Mouse (Mus musculus) MEL (cell line): ENCODE measurements around the gene Cyp2d22. TPM values are rescaled to one million over a fixed set of nuclear protein-coding genes. Genes with fewer than 3 reads are reported as not detected.

Experiments
- DNase-seq: peaks from one replicate; pipeline ENCODE4 v3.0.0; 2011; ENCODE audit warnings: low read depth, low spot score
- H3K27ac ChIP-seq: 2 replicates; pipeline ENCODE4 v1.5.1; 2012; ENCODE audit warnings: low read depth, mild to moderate bottlenecking, control low read depth, low read length, moderate library complexity; ENCODE audit not compliant: control insufficient read depth
- H3K27me3 ChIP-seq, 2 experiments: fragments of 150-350 bp in 1 of 2; sonication (generic) in 1 of 2; 2 replicates each; pipeline ENCODE4 v1.6.1; 2012; ENCODE audit warnings: low read length in 2 of 2, mild to moderate bottlenecking in 2 of 2, improper control_type of control experiment in 1 of 2, moderate library complexity in 1 of 2; ENCODE audit not compliant: insufficient read depth in 2 of 2, control insufficient read depth in 1 of 2
- H3K36me3 ChIP-seq, 2 experiments: 2 replicates each; pipeline ENCODE4 v1.6.1; 2012 to 2014; ENCODE audit warnings: low read length in 2 of 2, improper control_type of control experiment in 1 of 2, inconsistent platforms in 1 of 2, mild to moderate bottlenecking in 1 of 2; ENCODE audit not compliant: insufficient read depth in 2 of 2, control insufficient read depth in 1 of 2
- H3K4me1 ChIP-seq, 2 experiments: fragments of 150-350 bp in 1 of 2; sonication (generic) in 1 of 2; 2 replicates each; pipeline ENCODE4 v1.6.1; 2012; ENCODE audit warnings: low read length in 2 of 2, improper control_type of control experiment in 1 of 2, mild to moderate bottlenecking in 1 of 2; ENCODE audit not compliant: insufficient read depth in 2 of 2, control insufficient read depth in 1 of 2
- H3K4me3 ChIP-seq, 2 experiments: fragments of 150-350 bp in 1 of 2; sonication (generic) in 1 of 2; 2 replicates each; pipeline ENCODE4 v1.5.1; 2012; ENCODE audit warnings: low read depth in 2 of 2, low read length in 2 of 2, mild to moderate bottlenecking in 2 of 2, moderate library complexity in 2 of 2, control low read depth in 1 of 2, improper control_type of control experiment in 1 of 2; ENCODE audit not compliant: control insufficient read depth in 1 of 2, insufficient read depth in 1 of 2
- H3K79me2 ChIP-seq: 2 replicates; pipeline ENCODE4 v1.6.1; 2012; ENCODE audit warnings: mild to moderate bottlenecking, low read length, moderate library complexity; ENCODE audit not compliant: control insufficient read depth, poor library complexity, insufficient read depth
- H3K9ac ChIP-seq: 2 replicates; pipeline ENCODE4 v1.6.1; 2012; ENCODE audit warnings: low read depth, mild to moderate bottlenecking, control low read depth, low read length, moderate library complexity; ENCODE audit not compliant: control insufficient read depth, poor library complexity, severe bottlenecking
- H3K9me3 ChIP-seq: fragments of 150-350 bp; sonication (generic); replicated peaks from 2 replicates; pipeline ENCODE4 v1.6.1; 2012; ENCODE audit warnings: mild to moderate bottlenecking, low read length, improper control_type of control experiment, moderate library complexity; ENCODE audit not compliant: insufficient read depth
- CHD1 ChIP-seq: IDR thresholded peaks from 2 replicates; pipeline ENCODE4 v1.6.1; 2012; ENCODE audit warnings: low read depth, mild to moderate bottlenecking, inconsistent platforms, low read length, improper control_type of control experiment
- CHD2 ChIP-seq: IDR thresholded peaks from 2 replicates; pipeline ENCODE4 v1.6.1; 2011; ENCODE audit warnings: low read length, improper control_type of control experiment
- CTCF ChIP-seq, 3 experiments: IDR thresholded peaks in 2 of 3; conservative IDR thresholded peaks in 1 of 3; 2 replicates each; pipeline ENCODE4 v1.5.1; 2011 to 2012; ENCODE audit warnings: low read length in 3 of 3, low read depth in 2 of 3, mild to moderate bottlenecking in 2 of 3, improper control_type of control experiment in 1 of 3, inconsistent platforms in 1 of 3, mixed read lengths in 1 of 3, moderate library complexity in 1 of 3; ENCODE audit not compliant: control insufficient read depth in 1 of 3, insufficient read depth in 1 of 3, poor library complexity in 1 of 3, severe bottlenecking in 1 of 3
- ELF1 ChIP-seq: IDR thresholded peaks from 2 replicates; pipeline ENCODE4 v1.6.1; 2014; ENCODE audit warnings: low read depth, mild to moderate bottlenecking, inconsistent platforms, low read length, improper control_type of control experiment, moderate library complexity
- GABPA ChIP-seq: IDR thresholded peaks from 2 replicates; pipeline ENCODE4 v1.6.1; 2012; ENCODE audit warnings: low read depth, mild to moderate bottlenecking, inconsistent platforms, low read length, improper control_type of control experiment, moderate library complexity
- MAFK ChIP-seq: IDR thresholded peaks from 2 replicates; pipeline ENCODE4 v1.6.1; 2011; ENCODE audit warnings: low read depth, mild to moderate bottlenecking, low read length, improper control_type of control experiment, borderline replicate concordance
- MAZ ChIP-seq: IDR thresholded peaks from 2 replicates; pipeline ENCODE4 v1.6.1; 2012; ENCODE audit warnings: low read depth, mild to moderate bottlenecking, inconsistent platforms, low read length, improper control_type of control experiment
- MEF2A ChIP-seq: IDR thresholded peaks from 2 replicates; pipeline ENCODE4 v1.6.1; 2014; ENCODE audit warnings: low read depth, mild to moderate bottlenecking, inconsistent platforms, low read length, improper control_type of control experiment; ENCODE audit not compliant: poor library complexity, insufficient replicate concordance, severe bottlenecking; ENCODE audit errors: extremely low read depth
- MXI1 ChIP-seq: IDR thresholded peaks from 2 replicates; pipeline ENCODE4 v1.6.1; 2011; ENCODE audit warnings: mild to moderate bottlenecking, low read depth, low read length, improper control_type of control experiment
- MYB ChIP-seq: IDR thresholded peaks from 2 replicates; pipeline ENCODE4 v1.6.1; 2011; ENCODE audit warnings: mild to moderate bottlenecking, low read depth, low read length, improper control_type of control experiment
- NRF1 ChIP-seq: IDR thresholded peaks from 2 replicates; pipeline ENCODE4 v1.6.1; 2014; ENCODE audit warnings: low read depth, mild to moderate bottlenecking, inconsistent platforms, low read length, improper control_type of control experiment, moderate library complexity; ENCODE audit not compliant: poor library complexity, insufficient read depth, severe bottlenecking
- POLR2A ChIP-seq, 2 experiments: IDR thresholded peaks; 2 replicates each; pipeline ENCODE4 v1.6.1; 2011 to 2012; ENCODE audit warnings: low read length in 2 of 2, mild to moderate bottlenecking in 2 of 2, control low read depth in 1 of 2, improper control_type of control experiment in 1 of 2, low read depth in 1 of 2, moderate library complexity in 1 of 2; ENCODE audit not compliant: control insufficient read depth in 1 of 2, insufficient read depth in 1 of 2, poor library complexity in 1 of 2
- POLR2AphosphoS2 ChIP-seq: IDR thresholded peaks from 2 replicates; pipeline ENCODE4 v1.6.1; 2011; ENCODE audit warnings: low read length, improper control_type of control experiment
- POLR2AphosphoS5 ChIP-seq: IDR thresholded peaks from 2 replicates; pipeline ENCODE4 v1.6.1; 2012; ENCODE audit warnings: low read depth, borderline replicate concordance, mild to moderate bottlenecking, inconsistent platforms, low read length, moderate library complexity, mixed read lengths
- RCOR1 ChIP-seq: IDR thresholded peaks from 2 replicates; pipeline ENCODE4 v1.6.1; 2012; ENCODE audit warnings: low read depth, mild to moderate bottlenecking, inconsistent platforms, low read length, improper control_type of control experiment
- SIN3A ChIP-seq: IDR thresholded peaks from 2 replicates; pipeline ENCODE4 v1.6.1; 2012; ENCODE audit warnings: low read length, improper control_type of control experiment, inconsistent platforms
- TAL1 ChIP-seq: IDR thresholded peaks from 2 replicates; pipeline ENCODE4 v1.6.1; 2012; ENCODE audit warnings: mild to moderate bottlenecking, inconsistent platforms, low read length, moderate library complexity, mixed read lengths
- TBP ChIP-seq: IDR thresholded peaks from 2 replicates; pipeline ENCODE4 v1.8.0; 2011; ENCODE audit warnings: low read depth, low read length, improper control_type of control experiment
- UBTF ChIP-seq: IDR thresholded peaks from 2 replicates; pipeline ENCODE4 v1.6.1; 2012; ENCODE audit warnings: low read depth, mild to moderate bottlenecking, inconsistent platforms, low read length, improper control_type of control experiment, moderate library complexity, borderline replicate concordance; ENCODE audit not compliant: insufficient read depth
- USF1 ChIP-seq: IDR thresholded peaks from 2 replicates; pipeline ENCODE4 v1.6.1; 2014; ENCODE audit warnings: low read depth, mild to moderate bottlenecking, inconsistent platforms, low read length, improper control_type of control experiment, moderate library complexity
- USF2 ChIP-seq, 2 experiments: IDR thresholded peaks; 2 replicates each; pipeline ENCODE4 v1.6.1; 2011 to 2012; ENCODE audit warnings: improper control_type of control experiment in 2 of 2, low read length in 2 of 2, borderline replicate concordance in 1 of 2, inconsistent platforms in 1 of 2, low read depth in 1 of 2, mild to moderate bottlenecking in 1 of 2; ENCODE audit not compliant: insufficient read depth in 1 of 2
- ZC3H11A ChIP-seq: IDR thresholded peaks from 2 replicates; pipeline ENCODE4 v1.6.1; 2012; ENCODE audit warnings: low read depth, mild to moderate bottlenecking, inconsistent platforms, low read length, improper control_type of control experiment
- ZKSCAN1 ChIP-seq: IDR thresholded peaks from 2 replicates; pipeline ENCODE4 v1.6.1; 2012; ENCODE audit warnings: low read depth, mild to moderate bottlenecking, inconsistent platforms, low read length, improper control_type of control experiment, moderate library complexity
- ZMIZ1 ChIP-seq: IDR thresholded peaks from 2 replicates; pipeline ENCODE4 v1.6.1; 2012; ENCODE audit warnings: low read depth, mild to moderate bottlenecking, inconsistent platforms, low read length, improper control_type of control experiment, moderate library complexity
- ZNF384 ChIP-seq: IDR thresholded peaks from 2 replicates; pipeline ENCODE4 v1.6.1; 2012; ENCODE audit warnings: low read depth, mild to moderate bottlenecking, inconsistent platforms, low read length, improper control_type of control experiment
- polyA plus RNA-seq, 2 experiments: library from polyadenylated mRNA; stranded (reverse) in 1 of 2; unstranded in 1 of 2; fragments of >175 nt in 1 of 2; fragments of >200 nt in 1 of 2; gene quantifications; 2 replicates each; pipeline versions ENCODE4 v1.2.1 to v1.2.4; 2012; ENCODE audit warnings: low replicate concordance in 2 of 2, low read depth in 1 of 2; ENCODE audit not compliant: insufficient read length in 2 of 2, insufficient read depth in 1 of 2, missing spikeins in 1 of 2
- total RNA-seq: library from RNA; depleted of rRNA; stranded (reverse); fragments of 300-350 nt; gene quantifications from 2 replicates; pipeline ENCODE4 v1.2.3, GENCODE M21; 2012

The Cyp2d22 gene
- total and polyA plus RNA-seq, 3 experiments: 0.10 TPM; not detected in 2

DNA sequence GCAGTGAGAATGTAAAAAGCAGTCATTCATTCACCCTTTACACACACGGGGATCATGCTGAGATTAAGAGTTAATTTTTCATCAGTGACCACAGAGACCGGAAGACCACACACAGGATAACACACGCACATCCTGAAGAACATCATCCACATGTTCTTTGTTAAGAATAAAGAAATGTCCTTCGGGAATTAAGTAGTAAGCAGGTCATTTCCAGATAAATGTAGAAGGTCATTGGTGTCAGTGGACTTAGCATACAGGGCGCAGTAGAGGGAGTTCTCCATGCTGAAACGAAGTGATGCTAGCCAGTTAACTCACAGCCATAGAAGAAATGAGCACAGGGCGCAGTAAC lies 628 bp upstream of the Cyp2d22 start:
- peaks cover 6 to 20% of the 10 kb centered on the region in 2 experiments for H3K27me3 ChIP-seq
- H3K36me3 ChIP-seq: no peaks in the 10 kb centered on the region
- no peaks in the 10 kb centered on the region for H3K79me2 ChIP-seq
- H3K4me3 ChIP-seq: no peak overlapping the region
- no peak for TF ChIP-seq ZNF384
- TF ChIP-seq MYB: no peak
- TF ChIP-seq ELF1: no peak
- TF ChIP-seq POLR2AphosphoS5: no peak
- TF ChIP-seq MAZ: no peak
- TF ChIP-seq MAFK: no peak
- TF ChIP-seq NRF1: no peak
- TF ChIP-seq ZKSCAN1: no peak
- no peak for TF ChIP-seq TAL1
- TF ChIP-seq ZC3H11A: no peak
- TF ChIP-seq TBP: no peak
- no peak for TF ChIP-seq USF1
- no peak for TF ChIP-seq MEF2A
- no peak for TF ChIP-seq USF2 (IDR thresholded peaks at IDR 0.05; ENCODE audit: borderline replicate concordance in 1 of 2, insufficient read depth in 1 of 2, low read depth in 1 of 2, low read length in 2 of 2)
- no peak for TF ChIP-seq POLR2A (IDR thresholded peaks at IDR 0.05; ENCODE audit: control insufficient read depth in 1 of 2, insufficient read depth in 1 of 2, low read depth in 1 of 2, low read length in 2 of 2, poor library complexity in 1 of 2)
- no peak for TF ChIP-seq RCOR1
- TF ChIP-seq UBTF: no peak
- TF ChIP-seq ZMIZ1: no peak
- no peak for TF ChIP-seq MXI1
- no peak for TF ChIP-seq CHD2
- no peak overlapping the region for H3K9ac ChIP-seq
- H3K9me3 ChIP-seq: no peaks in the 10 kb centered on the region
- H3K4me1 ChIP-seq: no peaks in the 10 kb centered on the region
- no peak overlapping the region for H3K27ac ChIP-seq
- DNase-seq: no peak

DNA sequence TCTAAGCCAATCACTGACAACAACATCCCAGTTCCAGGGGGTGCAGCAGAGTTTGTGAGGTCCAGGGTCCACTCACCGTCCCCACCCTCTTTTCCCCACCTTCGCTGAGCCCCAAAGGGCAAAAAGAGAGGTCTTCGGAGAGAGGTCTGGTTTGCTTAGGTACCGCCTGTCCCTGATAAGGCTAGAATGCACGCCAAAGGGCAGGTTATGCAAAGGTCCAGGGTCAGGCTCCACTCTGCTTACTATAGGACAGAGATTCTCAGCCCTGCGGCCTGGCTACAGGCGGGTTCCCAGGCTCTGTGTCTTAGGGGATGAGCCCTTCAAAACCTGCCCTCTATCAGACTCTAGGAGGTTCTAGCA lies 569 bp downstream of the Cyp2d22 start:
- no peaks in the 10 kb centered on the region for H3K4me1 ChIP-seq
- TF ChIP-seq USF2 (IDR thresholded peaks at IDR 0.05; ENCODE audit: borderline replicate concordance in 1 of 2, insufficient read depth in 1 of 2, low read depth in 1 of 2, low read length in 2 of 2) (no peak), POLR2AphosphoS2 (no peak), CTCF (IDR thresholded peaks at IDR 0.05 in 2 of 3, conservative IDR thresholded peaks at IDR 0.05 in 1 of 3; ENCODE audit: control insufficient read depth in 1 of 3, insufficient read depth in 1 of 3, low read depth in 2 of 3, low read length in 3 of 3, poor library complexity in 1 of 3, severe bottlenecking in 1 of 3) (no peak), GABPA (no peak), POLR2A (IDR thresholded peaks at IDR 0.05; ENCODE audit: control insufficient read depth in 1 of 2, insufficient read depth in 1 of 2, low read depth in 1 of 2, low read length in 2 of 2, poor library complexity in 1 of 2) (no peak), MYB (no peak), ELF1 (no peak), SIN3A (no peak), CHD1 (no peak)
- H3K36me3 ChIP-seq: no peaks in the 10 kb centered on the region
- H3K27ac ChIP-seq: no peak overlapping the region
- no peak overlapping the region for H3K4me3 ChIP-seq
- H3K9ac ChIP-seq: no peak overlapping the region
- H3K27me3 ChIP-seq: peaks cover 6 to 17% of the 10 kb centered on the region in 2 experiments
- no peaks in the 10 kb centered on the region for H3K79me2 ChIP-seq
- H3K9me3 ChIP-seq: no peaks in the 10 kb centered on the region
- DNase-seq: no peak
